Mouse (Mus musculus): ENCODE measurements around the gene Car5a.
A peak's percentile ranks its signal among the peaks of the same experiment; 100 is the strongest.

Car5a gene

GRCm38 (mm10) chr8:121905864-121906263 is 38.8 kb downstream of the Car5a start:
- no peak for DNase-seq

GRCm38 (mm10) chr8:121905420-121905819 is 39.3 kb downstream of the Car5a start:
- DNase-seq: no peak

GRCm38 (mm10) chr8:121904999-121905398 is 39.7 kb downstream of the Car5a start:
- DNase-seq: no peak

DNA sequence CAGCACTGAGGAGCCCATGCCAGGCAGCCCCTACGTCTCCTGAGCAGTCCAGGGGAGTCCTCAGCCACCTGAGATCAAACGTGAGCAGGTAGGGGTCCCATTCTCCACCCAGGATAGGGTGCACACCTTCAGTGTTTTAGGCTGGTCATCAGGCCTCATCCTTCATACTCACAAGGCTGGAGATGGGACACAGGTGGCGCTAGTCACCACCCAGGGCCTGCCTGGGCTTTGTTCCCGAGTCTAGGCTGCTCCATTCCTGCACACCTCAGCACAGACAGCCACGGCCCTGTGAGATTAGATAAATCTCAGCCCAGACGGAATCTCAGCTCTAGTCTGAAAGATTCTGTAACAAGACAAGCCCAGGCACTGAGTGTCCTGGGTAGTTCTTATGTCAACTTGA is 40.7 kb downstream of the Car5a start:
- DNase-seq: no peak

- DNase-seq: peak in 1 of 2 experiments; percentile 14
These were observed 43.0 kb downstream of the Car5a start for GRCm38 (mm10) chr8:121901498-121902236.

DNA sequence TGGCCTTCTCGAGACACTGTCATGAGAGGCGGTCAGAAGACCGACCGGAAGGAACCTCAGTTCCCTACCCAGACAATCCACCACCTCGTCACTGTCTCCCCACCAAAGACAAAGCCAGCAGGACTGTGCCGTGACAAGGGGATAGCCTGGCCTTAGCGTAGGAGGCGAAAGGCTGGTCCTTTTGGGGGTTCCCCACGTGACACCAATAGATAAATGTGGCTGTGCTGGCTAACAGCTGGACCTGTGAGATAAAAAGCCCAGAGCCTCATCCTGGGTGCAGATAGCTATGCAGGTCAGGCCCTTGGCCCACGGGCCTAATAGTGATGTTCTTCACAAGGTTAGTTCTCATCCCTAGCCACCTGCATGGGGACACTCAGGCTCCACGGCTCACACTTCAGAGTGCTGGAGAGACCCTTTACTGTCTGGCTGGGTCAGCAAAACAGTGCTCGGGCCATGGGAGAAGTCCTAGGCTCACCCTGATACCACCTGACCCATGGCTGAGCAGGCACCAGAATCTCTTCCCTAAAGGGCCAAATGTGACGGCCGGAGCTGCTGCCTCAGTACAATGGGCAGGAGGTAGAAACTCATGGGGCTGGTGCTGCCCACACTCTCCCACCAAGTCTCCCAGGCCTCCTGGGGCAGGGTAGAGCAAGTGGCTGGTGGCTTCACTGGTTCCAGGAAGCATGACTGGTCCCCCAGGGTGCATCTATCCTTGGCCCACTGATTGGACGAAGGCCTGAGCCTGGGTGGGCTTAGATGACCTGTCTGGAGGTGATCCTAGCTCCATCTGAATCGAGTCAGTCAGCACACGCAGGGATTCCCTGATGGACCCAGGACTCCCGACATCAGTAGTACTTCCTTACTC is 45.3 kb downstream of the Car5a start:
- DNase-seq: no peak

- peak; percentile 51 to 84 for DNase-seq
These were observed 46.2 kb downstream of the Car5a start for GRCm38 (mm10) chr8:121898401-121898931.

GRCm38 (mm10) chr8:121897871-121898381 is 46.8 kb downstream of the Car5a start:
- DNase-seq: peak; percentile 67 to 76

DNA sequence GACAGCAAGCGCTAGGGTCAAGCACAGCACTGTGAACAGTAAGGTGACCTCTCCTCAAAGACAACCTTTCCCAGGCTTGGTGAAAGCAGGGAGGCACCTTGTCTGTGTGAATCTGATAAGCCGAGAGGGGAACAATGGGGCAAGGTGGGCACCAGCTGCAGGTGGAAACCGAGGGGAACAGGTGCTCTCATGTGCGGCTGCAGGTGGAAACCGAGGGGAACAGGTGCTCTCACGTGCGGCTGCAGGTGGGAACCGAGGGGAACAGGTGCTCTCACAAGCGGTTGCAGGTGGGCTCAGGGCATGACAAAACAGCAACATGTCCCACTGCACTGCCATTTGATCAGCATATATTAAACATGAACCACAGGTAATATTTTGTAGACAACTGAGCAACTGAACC is 47.5 kb downstream of the Car5a start:
- DNase-seq: no peak

DNA sequence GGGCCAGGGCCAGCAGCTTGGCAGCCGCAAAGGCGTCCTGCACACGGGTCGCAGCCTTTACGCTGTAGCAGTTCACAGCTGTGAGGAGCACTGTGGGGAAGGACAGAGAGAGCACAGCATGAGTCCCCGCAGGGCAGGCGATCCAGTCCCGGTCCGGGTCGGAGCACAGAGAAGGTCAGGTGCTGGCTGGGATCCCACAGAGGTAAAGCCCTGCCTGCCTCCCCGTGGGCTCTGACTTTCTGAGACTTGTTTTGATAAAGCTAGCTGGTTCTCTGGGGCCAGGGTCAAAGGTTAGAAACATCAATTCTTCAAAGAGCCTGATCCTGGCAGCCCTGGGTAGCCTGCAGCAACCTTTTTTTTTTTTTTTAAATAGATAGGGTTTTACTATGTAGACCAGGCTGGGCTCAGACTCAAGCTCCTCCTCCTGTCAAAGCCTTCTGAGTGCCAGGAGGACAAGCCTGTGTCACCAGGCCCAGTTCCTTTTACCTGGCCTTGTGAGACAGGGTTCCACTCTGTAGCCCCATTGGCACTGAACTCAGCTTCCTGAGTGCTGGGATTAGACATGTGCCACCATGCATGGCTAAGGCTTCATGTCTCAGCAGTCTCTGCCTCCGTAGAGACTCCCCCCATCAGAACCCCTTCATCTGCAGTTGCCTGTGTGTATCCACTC is 48.1 kb downstream of the Car5a start:
- peak; percentile 47 to 74 for DNase-seq

GRCm38 (mm10) chr8:121895910-121896309 is 48.8 kb downstream of the Car5a start:
- peak in 1 of 2 experiments; percentile 33 for DNase-seq

- no peak for DNase-seq
These were observed 51.8 kb downstream of the Car5a start for GRCm38 (mm10) chr8:121892875-121893274.

- DNase-seq: no peak
These were observed 54.6 kb downstream of the Car5a start for GRCm38 (mm10) chr8:121889810-121890785.

- no peak for DNase-seq
These were observed 55.4 kb downstream of the Car5a start for GRCm38 (mm10) chr8:121889317-121889716.

DNA sequence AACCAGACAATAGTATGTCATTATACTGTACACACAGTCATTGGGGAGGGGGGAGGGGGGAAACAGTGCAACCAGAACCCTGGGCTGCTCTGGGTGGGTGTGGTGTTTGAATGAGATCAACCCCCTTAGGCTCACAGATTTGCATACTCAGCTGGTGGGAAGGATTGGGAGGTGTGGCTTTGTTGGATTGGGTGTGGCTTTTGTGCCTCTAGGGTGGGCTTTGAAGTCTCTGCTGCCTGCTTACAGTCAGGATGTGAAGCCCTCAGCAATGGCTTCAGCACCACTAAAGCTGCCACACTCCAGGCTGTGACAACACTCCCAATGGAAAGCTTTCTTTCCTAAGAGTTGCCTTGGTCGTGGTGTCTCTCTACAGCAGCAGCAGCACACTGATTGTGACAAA is 57.2 kb downstream of the Car5a start:
- DNase-seq: no peak

DNA sequence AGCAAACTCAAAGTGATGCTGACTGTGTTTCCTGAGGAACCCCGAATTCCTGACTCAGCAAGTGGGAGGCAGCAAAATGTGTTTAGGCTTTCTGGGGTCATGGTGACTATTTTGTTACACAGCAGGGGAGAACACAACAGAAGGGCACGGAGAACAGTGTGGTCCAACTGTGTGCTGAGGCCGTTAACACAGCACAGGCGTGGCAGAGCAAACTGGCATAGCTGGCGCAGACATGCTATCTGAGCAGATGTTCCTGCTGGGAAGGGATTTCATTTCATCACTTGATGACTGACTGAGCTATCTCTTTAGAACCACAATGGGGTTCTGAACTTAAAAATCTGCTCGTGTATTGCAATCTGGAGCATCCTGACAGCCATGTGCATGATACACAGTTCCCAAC is 59.3 kb downstream of the Car5a start:
- DNase-seq: no peak

GRCm38 (mm10) chr8:121885001-121885400 is 59.7 kb downstream of the Car5a start:
- no peak for DNase-seq

DNA sequence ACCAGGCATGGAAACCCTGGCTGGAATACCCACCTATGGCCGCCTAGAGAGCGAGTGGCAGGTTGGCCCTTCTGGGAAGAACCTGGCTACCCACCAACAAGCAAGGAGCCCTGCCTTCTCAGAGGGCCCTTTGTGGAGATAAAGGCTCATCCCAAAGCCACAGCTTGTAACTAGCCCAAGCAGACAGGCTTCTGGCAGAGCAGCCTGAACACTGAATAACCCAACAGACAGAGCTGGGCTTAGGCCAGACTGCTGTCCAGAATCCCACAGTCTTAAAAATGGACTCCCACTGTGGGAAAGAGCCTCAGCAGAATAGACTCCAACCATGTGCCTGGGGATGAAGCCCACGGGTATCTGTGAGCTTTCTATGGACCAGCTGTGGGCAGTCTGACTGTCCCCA is 60.5 kb downstream of the Car5a start:
- no peak for DNase-seq

DNA sequence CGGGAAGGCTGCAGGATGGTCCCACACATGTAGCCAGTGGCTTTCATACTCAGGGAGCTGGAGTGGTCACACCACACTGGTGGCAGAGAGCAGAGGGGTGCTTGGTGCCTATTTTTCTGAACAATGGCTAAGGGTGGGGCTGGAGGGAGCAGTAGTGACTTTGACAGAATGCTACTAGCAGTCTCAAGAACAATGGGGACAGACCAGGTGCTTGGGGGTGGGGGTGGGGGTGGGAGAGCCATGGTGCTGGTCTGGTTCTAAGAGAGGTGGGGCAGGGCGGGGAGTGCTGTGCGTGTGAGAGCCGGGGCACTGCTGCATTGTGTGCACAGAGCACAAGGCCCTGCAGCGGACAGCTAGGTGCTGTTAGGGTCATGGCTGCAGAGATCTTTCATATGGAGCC is 62.8 kb downstream of the Car5a start:
- DNase-seq: no peak

- DNase-seq: peak; percentile 42 to 56
These were observed 63.9 kb downstream of the Car5a start for GRCm38 (mm10) chr8:121880818-121881217.

GRCm38 (mm10) chr8:121879712-121880111 is 65.0 kb downstream of the Car5a start:
- no peak for DNase-seq
